Mouse (Mus musculus) erythroid progenitor cell, adult 5-6 weeks (primary cell): ENCODE measurements around the gene Sucla2. TPM values are rescaled to one million over a fixed set of nuclear protein-coding genes. Genes with fewer than 3 reads are reported as not detected.
"Not testable (repeated sequence)": the region's sequence is repeated elsewhere in the genome, so short reads cannot be mapped to it uniquely, and the experiment has no call there.

Experiments
- ATAC-seq: replicated peaks from 2 replicates; pipeline ENCODE4 v1.8.0; 2016; ENCODE audit warnings: moderate number of reproducible peaks, mild to moderate bottlenecking, moderate TSS enrichment, inconsistent platforms; ENCODE audit not compliant: poor library complexity, low FRiP score, severe bottlenecking
- total RNA-seq, 2 experiments: library from RNA; stranded (forward) in 1 of 2; stranded (reverse) in 1 of 2; fragments of 150-400 nt in 1 of 2; fragments of 186-747, 209-891 nt in 1 of 2; gene quantifications; 2 replicates each; pipeline versions ENCODE4 v1.2.3 to v1.2.4; 2015 to 2017; ENCODE audit warnings: low replicate concordance in 2 of 2

The Sucla2 gene
- total RNA-seq, 2 experiments from 2014 or later: 23.3 to 31.0 TPM

DNA sequence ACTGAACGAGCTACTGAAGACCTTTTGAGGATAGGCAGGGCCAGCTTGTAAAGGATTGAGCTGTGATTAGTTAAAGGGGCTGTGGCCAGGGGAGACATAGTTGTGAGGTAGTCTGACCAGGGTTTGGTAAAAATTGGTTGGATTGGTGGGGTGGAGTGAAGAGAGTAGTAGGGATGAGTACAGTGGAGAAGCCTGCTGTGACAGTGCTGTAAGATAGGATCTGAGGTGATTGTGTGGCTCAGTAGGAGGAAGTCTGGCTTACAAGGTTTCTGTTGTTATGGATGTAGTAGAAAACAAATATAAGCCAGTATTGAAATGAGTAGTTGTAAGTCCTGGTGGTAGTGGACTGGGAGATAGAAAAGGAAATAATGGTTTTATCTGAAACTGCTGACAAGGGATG is 67.0 kb downstream of the Sucla2 start:
- ATAC-seq: no peak

DNA sequence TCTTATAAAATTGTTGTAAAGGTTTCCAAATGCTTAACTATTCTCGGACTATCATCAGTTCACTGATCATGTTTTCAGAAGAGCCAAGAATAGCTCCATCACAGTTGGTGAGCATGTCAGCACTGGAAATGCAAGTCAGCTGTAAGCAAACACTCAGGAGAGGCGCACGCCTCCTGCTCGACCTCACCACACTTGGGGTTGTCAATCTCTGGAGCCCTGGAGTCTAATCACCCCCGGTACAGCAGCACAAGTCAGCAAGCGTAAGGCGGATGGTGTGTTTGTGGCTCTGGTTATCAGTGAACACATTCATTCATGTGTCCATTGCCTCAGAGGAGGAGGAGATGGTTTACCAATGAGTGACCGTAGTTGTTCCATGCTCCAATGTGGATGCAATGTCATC is 74.6 kb downstream of the Sucla2 start:
- ATAC-seq: no peak

DNA sequence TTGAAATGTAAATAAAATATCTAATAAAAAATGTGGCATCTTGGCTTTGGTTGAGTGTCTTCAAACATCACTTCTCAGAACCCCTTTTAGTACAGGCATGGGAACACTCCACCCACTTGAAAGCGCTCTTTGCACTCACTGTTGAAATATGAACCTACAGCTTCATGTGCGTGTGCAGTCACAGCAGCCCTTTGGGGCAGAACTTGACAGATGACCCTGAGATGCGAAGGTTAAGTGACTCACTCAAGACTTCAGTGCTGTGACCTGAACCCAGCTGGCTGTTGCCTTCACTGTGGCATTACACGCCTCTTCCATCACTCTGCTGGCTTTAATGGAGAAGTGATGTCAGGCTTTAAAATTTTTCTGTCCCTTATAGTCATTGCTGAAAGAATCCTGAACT is 82.6 kb downstream of the Sucla2 start:
- ATAC-seq: no peak

DNA sequence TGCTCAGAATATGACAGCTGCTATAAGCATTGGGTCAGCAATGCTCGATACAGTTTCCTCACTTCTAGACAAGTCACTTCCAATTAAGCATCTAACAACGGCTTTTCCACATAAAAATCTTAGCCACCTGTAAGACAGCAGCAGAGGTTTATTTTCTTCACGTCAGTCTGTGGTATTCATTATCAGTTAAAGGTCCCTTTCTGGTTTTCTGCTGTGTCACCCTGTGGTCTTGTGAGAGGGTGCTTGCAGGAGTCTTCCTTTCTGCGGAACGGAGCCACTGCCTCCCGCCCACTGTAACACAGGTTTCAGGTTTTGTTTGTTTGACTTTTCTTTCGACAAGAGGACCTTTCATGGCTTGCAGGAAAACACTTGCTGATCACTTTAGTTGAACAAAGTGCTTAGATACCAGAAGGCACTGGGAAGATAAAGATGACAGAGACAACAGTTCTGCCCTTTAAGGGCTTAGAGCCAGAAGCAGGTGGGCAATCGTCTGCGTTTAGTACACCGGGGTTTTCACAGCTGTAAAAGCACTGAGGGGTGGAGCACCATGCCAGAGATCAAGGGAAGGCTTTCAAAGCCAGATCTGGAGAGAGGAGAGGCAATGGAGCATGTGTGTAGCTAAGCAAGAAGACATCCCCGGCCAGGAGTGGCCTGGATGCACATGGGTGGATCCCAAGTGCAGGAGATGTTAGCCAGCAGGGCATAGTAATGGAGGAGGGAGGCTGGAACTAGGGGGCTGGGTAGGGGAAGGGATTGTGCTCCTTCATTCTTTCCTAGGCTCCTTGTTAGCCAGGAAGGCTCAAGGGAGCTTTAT is 83.8 kb downstream of the Sucla2 start:
- ATAC-seq: no peak

DNA sequence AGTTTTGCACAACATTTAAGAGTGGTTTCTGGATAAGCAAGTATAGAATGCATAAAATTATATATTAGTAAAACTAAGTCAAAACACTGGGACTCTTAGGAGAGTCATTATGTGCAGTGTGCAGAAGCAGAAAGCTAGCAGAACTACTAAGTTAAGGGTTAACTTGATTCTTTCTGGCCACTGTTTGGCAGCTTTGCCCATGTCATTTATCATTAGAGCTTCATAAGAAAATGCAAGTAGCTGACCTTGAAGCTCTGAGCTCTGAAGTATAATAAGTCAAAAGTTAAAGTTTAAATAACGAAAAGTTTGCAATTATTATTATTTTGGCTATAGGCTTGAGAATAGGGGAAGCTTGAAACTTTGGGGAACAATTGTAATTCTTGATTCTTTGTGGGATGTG is 89.8 kb downstream of the Sucla2 start:
- ATAC-seq: not testable (repeated sequence)

DNA sequence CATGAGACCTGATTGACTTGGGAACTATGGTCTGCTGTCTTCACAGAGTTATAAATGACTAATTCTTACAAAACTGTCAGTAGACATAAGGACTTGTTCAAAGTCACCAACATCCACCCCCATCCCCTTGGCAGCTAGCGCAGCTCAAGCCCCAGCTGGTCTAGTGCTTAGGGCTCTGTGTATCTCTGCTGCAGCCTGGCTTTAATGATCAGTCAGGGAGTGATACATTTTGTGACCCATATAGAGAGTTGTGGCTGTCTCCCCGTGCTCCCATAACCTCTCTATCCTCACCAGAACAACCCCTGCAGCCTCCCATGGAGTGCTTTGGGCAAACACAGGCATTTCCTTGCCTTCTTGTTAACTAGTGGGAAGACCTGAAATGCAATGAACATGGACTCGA is 95.8 kb downstream of the Sucla2 start:
- ATAC-seq: no peak

DNA sequence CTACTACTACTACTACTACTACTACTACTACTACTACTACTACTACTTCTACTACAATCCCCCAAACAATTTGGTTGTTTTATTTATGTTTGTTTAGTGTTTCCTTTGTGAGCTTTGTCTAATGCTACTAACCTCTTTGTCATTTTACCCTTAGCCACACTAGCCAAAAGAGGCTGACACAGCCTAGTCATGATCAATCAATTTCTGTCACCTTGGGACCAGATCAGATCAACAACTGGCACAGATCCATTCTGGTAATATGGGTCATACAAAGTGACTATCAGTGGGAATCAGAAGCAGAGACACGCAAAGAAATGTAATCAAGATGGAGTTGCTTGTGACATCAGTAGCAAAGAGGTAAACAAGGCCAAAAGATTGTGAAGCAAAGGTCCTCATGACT is 97.9 kb downstream of the Sucla2 start:
- no peak for ATAC-seq

DNA sequence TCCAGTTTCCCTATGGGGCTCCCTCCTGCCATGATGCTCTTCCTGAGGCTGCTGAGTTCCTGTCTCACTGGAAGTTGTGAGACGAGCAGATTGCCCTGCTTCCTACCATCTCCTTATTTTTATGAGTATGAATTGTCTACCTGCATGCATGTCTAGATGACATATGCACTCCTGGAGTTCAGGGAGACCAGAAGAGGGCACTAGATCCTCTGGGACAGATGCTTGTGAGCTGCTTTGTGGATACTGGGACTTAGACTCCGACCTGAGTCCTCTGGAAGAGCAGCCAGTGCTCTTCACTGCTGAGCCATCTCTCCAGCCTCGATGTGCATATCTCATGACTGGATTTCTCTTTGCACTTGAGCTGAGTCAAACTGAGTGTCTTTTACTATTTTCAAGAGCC is 100.3 kb downstream of the Sucla2 start:
- no peak for ATAC-seq

DNA sequence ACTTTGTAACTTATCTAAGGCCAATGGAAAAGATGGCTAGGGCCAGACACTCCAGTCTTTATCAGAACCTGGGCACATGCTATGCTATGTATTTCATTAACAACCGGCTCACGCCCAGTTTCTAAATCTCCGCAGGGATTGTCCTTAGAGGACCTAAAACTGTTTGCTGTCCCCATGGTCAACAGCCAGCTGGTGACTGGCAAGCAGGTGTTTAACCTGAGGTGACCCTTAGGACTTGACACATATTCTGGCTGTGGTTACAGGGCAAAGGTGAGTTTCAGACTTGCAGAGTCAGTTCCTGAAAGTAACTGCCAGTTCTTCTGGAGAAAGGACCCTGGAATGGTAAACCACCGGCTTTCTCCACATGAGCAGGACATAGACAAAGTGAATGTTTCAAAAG is 106.4 kb downstream of the Sucla2 start:
- ATAC-seq: no peak

DNA sequence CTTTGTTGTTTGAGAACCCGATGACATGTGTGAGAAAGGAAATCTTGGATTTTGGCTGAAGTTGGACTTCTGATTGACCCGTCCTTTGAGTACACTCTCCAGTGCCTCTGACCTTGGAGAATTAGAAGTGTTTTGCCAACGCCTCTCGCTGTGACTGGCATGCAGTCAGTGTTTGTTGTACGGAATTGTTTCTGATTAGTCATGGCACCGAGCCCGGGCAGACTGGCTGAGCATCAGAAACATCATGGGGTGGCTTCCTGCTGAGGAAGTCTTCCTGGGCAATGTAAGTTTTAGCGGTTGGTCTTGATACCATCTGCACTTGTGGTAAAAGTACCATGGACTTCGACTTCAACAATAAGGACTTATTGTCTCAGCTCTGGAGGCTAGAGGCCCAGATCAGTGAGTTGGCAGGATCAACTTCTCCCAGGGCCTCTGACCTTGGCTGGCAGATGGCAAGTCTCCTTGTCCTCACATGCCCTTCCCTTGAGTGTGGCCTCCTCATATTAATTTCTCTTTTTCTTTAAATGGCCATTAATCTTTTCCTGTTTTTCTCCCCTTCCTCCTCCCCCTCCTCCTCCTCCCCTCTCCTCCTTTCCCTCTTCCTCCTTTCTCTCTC is 107.6 kb downstream of the Sucla2 start:
- ATAC-seq: no peak

DNA sequence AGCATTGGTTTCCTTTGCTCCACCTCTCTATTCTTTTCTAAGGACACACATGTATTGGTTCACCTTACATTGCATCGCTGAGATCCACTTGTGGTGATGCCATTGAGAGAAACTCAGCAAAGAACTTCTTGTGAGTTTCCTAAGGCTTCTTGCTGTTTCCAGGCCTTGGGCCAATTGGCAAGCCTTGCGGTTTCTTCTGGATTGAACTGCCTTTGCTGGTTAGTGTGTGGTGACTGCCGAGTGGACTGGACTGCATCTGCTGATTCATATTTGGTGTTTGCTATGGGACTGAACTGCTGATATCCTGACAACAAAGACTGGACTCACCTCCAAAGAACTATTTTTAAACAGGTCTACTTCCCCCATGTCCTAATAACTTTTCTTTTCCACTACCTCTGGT is 109.2 kb downstream of the Sucla2 start:
- ATAC-seq: no peak

DNA sequence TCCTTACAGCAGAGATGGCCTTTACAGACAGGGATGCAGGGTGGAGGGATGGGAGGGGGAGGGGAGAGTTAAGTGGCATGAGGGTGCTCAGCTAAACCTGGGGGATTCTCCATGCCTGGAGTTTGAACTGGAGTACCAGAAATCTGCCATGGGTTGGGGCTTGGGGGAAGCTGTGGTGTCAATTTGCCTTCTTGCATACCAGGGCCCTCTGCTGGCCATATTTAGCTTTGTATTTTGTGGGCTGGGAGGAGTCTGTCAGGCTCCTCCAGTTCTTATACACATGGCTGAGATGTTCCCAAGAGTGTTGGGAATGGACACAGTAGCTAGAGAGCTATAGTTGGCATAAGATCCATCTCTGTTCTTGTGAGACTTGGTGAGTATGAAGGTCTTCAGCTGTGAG is 112.3 kb downstream of the Sucla2 start:
- no peak for ATAC-seq

Other genes starting within 250 kb of the Sucla2 start
- 466 and 515 TPM in 2 replicates for gene Rb1, start 199.5 kb upstream of the Sucla2 start, total RNA-seq (2015; ENCODE audit: low replicate concordance)
- gene Rb1, start 199.5 kb upstream of the Sucla2 start, total RNA-seq (2017; ENCODE audit: low replicate concordance): 345 and 529 TPM in 2 replicates
- 559 and 848 TPM in 2 replicates for gene Itm2b, start 140.0 kb upstream of the Sucla2 start, total RNA-seq (2015; ENCODE audit: low replicate concordance)
- gene Itm2b, start 140.0 kb upstream of the Sucla2 start, total RNA-seq (2017; ENCODE audit: low replicate concordance): 487 and 545 TPM in 2 replicates
- gene Med4, start 15.3 kb upstream of the Sucla2 start, total RNA-seq (2015; ENCODE audit: low replicate concordance): 15.5 and 20.1 TPM in 2 replicates
- 15.4 and 21.8 TPM in 2 replicates for gene Med4, start 15.3 kb upstream of the Sucla2 start, total RNA-seq (2017; ENCODE audit: low replicate concordance)
- 2.5 and 4.3 TPM in 2 replicates for gene Nudt15, start 22.9 kb downstream of the Sucla2 start, total RNA-seq (2015; ENCODE audit: low replicate concordance)
- gene Nudt15, start 22.9 kb downstream of the Sucla2 start, total RNA-seq (2017; ENCODE audit: low replicate concordance): 1.5 and 3.0 TPM in 2 replicates
- gene Gm21750, start 135.9 kb downstream of the Sucla2 start, total RNA-seq (2015; ENCODE audit: low replicate concordance): not detected in 2 replicates
- not detected in 2 replicates for gene Gm21750, start 135.9 kb downstream of the Sucla2 start, total RNA-seq (2017; ENCODE audit: low replicate concordance)